Comparison of ENCODE assay signal across 9 mouse cellular contexts in the genomic region with DNA sequence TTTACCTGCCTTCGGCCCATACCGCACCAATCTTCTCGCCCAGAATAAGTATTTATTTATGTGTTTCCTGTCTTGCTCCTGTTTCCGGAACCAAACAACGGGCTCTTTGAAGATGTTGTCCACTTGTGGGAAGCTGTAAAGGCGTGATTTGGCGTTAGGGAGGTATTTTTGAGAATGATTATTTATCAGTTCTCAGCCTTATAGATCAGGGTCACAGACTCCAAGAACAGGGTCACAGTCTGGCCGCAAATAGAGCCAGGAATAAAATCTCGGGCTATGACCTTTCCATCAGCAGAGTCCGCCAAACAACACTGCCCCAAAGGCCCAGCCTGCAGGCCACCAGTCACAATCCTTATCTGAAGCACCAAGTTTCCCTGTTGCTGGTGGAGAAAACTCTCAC. TPM values are rescaled to one million over a fixed set of nuclear protein-coding genes. Genes with fewer than 3 reads are reported as not detected.
DNase-seq lines count a peak whose midpoint lies in the region; ATAC-seq and TF ChIP-seq lines count a peak whose summit lies in the region.
"Had no signal": no experiment of that assay in that cellular context is flagged by ENCODE, and none has a peak within 500 bp of the region (broad histone marks: within the 10 kb centered on the region; RNA-seq: fewer than 3 reads in every experiment).

A gene (plus strand): TSS at position 301 of the 400 bp plus-strand sequence.

- no peaks in the 10 kb centered on the region for H3K9me3 ChIP-seq in forebrain, embryonic 11.5 days (ENCODE audit: control insufficient read depth, low read length)
- no peaks in the 10 kb centered on the region for H3K9me3 ChIP-seq in hindbrain, embryonic 16.5 days (ENCODE audit: control insufficient read depth, low read length)
- H3K9me3 ChIP-seq in neural tube, embryonic 12.5 days: no peaks in the 10 kb centered on the region

- no peaks in the 10 kb centered on the region for H3K36me3 ChIP-seq in forebrain, embryonic 11.5 days (ENCODE audit: control insufficient read depth, insufficient read depth, low read length)
- H3K36me3 ChIP-seq in hindbrain, embryonic 16.5 days (ENCODE audit: control insufficient read depth, insufficient read depth, low read length): no peaks in the 10 kb centered on the region
- H3K36me3 ChIP-seq in neural tube, embryonic 12.5 days: no peaks in the 10 kb centered on the region

- peaks cover 32% of the 10 kb centered on the region for H3K27me3 ChIP-seq in forebrain, embryonic 11.5 days (ENCODE audit: control insufficient read depth, insufficient read depth, low read length)
- peaks cover 32% of the 10 kb centered on the region for H3K27me3 ChIP-seq in hindbrain, embryonic 16.5 days (replicated peaks; ENCODE audit: control insufficient read depth, insufficient read depth, low read length)
- H3K27me3 ChIP-seq in neural tube, embryonic 12.5 days (replicated peaks): peaks cover 39% of the 10 kb centered on the region

- no peak for ATAC-seq in forebrain, embryonic 11.5 days (replicated peaks; ENCODE audit: low FRiP score)
- no peak for ATAC-seq in hindbrain, embryonic 16.5 days
- no peak for ATAC-seq in neural tube, embryonic 12.5 days (ENCODE audit: low FRiP score, low read depth)

- no peak for DNase-seq in left cerebral cortex, adult 2 months (ENCODE audit: extremely low spot score in 1 of 2, low spot score in 2 of 2)
- no peak for DNase-seq in left cerebral cortex, postnatal 4 days
- DNase-seq in forebrain, embryonic 11.5 days (ENCODE audit: low spot score): no peak
- no peak for DNase-seq in cerebellum, postnatal 25 days
- DNase-seq in right cerebral cortex, postnatal 36 days (ENCODE audit: low spot score in 2 of 2): no peak
- DNase-seq: right cerebral cortex, postnatal 4 days had no signal

- H3K4me2 ChIP-seq in forebrain, embryonic 11.5 days (ENCODE audit: low read depth, low read length, severe bottlenecking): peak within 1 kb of the TSS; percentile 63
- peak within 1 kb of the TSS; percentile 94 for H3K4me2 ChIP-seq in hindbrain, embryonic 16.5 days (ENCODE audit: low read length)
- peak within 1 kb of the TSS; percentile 79 for H3K4me2 ChIP-seq in neural tube, embryonic 12.5 days (replicated peaks)

- TF ChIP-seq CTCF in left cerebral cortex, adult 2 months (IDR thresholded peaks at IDR 0.05): no peak

- intact Hi-C loops in left cerebral cortex, adult 2 months (cut with DNase I): no loop called here
- intact Hi-C loops in left cerebral cortex, postnatal 4 days (cut with DNase I): no loop called here

- no peak within 1 kb of the TSS for H3K27ac ChIP-seq in left cerebral cortex, adult 2 months
- no peak within 1 kb of the TSS for H3K27ac ChIP-seq in forebrain, embryonic 11.5 days (ENCODE audit: low read depth, low read length)
- H3K27ac ChIP-seq in hindbrain, embryonic 16.5 days (ENCODE audit: low read depth, low read length): no peak within 1 kb of the TSS
- H3K27ac ChIP-seq in neural tube, embryonic 12.5 days: no peak within 1 kb of the TSS

- peaks cover 8% of the 10 kb centered on the region; the same call in 1 of the 2 replicates for H3K4me1 ChIP-seq in forebrain, embryonic 11.5 days (replicated peaks; ENCODE audit: control insufficient read depth, insufficient read depth, low read length)
- H3K4me1 ChIP-seq in hindbrain, embryonic 16.5 days (ENCODE audit: control insufficient read depth, insufficient read depth, low read depth, low read length): peaks cover 7% of the 10 kb centered on the region
- peaks cover 14% of the 10 kb centered on the region for H3K4me1 ChIP-seq in neural tube, embryonic 12.5 days

- no peak within 1 kb of the TSS; the same call in 1 of the 2 replicates for H3K9ac ChIP-seq in forebrain, embryonic 11.5 days (ENCODE audit: low read length)
- H3K9ac ChIP-seq in hindbrain, embryonic 16.5 days (ENCODE audit: low read depth, low read length): peak within 1 kb of the TSS; percentile 59
- H3K9ac ChIP-seq in neural tube, embryonic 12.5 days: no peak within 1 kb of the TSS

- H3K4me3 ChIP-seq in left cerebral cortex, adult 2 months: peak within 1 kb of the TSS; percentile 30
- peak within 1 kb of the TSS; percentile 33 for H3K4me3 ChIP-seq in forebrain, embryonic 11.5 days (ENCODE audit: low read depth, low read length)
- H3K4me3 ChIP-seq in hindbrain, embryonic 16.5 days (ENCODE audit: low read length): peak within 1 kb of the TSS; percentile 49
- H3K4me3 ChIP-seq in neural tube, embryonic 12.5 days: peak within 1 kb of the TSS; percentile 39

- WGBS in forebrain, embryonic 11.5 days: 75% methylated on average over 10 of the region's 10 CpGs
- 77% methylated on average over 10 of the region's 10 CpGs for WGBS in hindbrain, embryonic 16.5 days
- 73% methylated on average over 10 of the region's 10 CpGs for WGBS in neural tube, embryonic 12.5 days

RNA-seq across cellular contexts. Expression of the gene that starts here (rescaled TPM):
- under 1 TPM; 0.09 to 0.14 TPM for total RNA-seq in left cerebral cortex, adult 2 months (2021)
- total RNA-seq in left cerebral cortex, postnatal 4 days (2021): under 1 TPM; 0.24 to 0.26 TPM
- not detected in 2 replicates for polyA plus RNA-seq in forebrain, embryonic 11.5 days (2014; fragmentation: Nextera tagmentation; extraction: Ambion mirVana)
- polyA plus RNA-seq in hindbrain, embryonic 16.5 days (2015; fragmentation: Nextera tagmentation; extraction: Ambion mirVana): 2.7 and 5.3 TPM in 2 replicates
- polyA plus RNA-seq in neural tube, embryonic 12.5 days (2016; fragmentation: Nextera tagmentation; extraction: Ambion mirVana): 0.03 and 0.06 TPM in 2 replicates
- total RNA-seq: megakaryocyte, adult 5-6 weeks had no signal
